Mouse (Mus musculus) adrenal gland, adult 8-10 months (tissue): Measurements from ENCODE around the gene Gm11146. TPM values are rescaled to one million over a fixed set of nuclear protein-coding genes. Genes with fewer than 3 reads are reported as not detected.

Experiments used
- DNase-seq: peaks from one replicate; pipeline ENCODE4 v3.0.0; 2022
- microRNA-seq, 2 experiments: library from miRNA; unstranded; fragments of <30 nt; microRNA quantifications; one replicate each; pipeline ENCODE4 v1.2.0; 2022
- total RNA-seq, 4 experiments: library from RNA; stranded (reverse); gene quantifications; 2 replicates each; pipeline ENCODE4 v1.2.4; 2022

Gene Gm11146
- total RNA-seq, 4 experiments from 2014 or later, result not detected

DNA sequence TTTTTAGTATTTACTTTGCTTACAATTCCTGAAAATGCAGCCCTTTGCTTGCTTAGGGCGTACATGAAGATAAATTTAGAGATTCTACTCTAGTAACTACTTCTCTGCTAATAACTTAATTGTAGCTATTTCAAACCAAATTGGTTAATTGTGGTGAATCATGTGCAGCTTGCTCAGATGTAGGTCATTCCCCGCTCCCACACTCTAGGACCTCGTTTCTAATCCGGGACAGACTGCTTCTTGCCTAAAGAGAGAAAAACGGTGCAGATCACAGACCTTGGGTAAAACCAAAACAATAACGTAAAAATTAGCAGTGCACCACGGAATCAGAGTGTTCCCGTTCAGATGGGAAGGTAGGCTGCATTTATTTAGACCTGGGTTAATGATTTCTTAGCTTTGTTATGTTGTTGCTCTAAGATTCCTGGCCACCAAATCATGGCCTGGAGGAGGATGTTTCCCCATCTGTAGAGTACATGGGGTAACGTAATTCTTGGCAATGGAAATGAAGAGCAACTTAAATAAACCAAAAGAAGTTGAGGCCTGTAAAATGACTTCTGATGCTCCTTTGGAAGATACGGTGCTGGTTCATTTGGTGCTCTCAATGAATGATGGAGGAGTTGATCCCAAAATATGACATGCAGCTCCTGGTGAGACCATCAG, 45.3 kb downstream of the Gm11146 start:
- DNase-seq, result no peak

DNA sequence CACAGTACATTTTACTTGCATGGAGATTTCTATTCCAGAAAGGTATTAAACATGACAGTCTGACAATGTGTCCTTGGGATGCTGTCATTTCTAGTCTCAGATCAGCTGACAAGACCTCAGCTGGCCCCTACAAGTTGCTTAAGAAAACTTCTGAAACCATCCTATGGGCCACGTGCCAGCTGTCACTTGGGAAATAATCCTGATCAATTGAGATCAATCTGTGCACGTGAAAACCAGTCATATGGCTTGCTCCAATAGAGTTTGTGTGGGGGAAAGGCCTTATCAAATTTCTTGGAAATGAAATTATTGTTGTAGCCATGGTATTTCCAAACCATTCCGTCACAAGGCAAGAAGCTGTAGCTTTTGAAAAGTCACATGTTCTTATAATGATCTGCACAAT, 50.8 kb downstream of the Gm11146 start:
- DNase-seq, result peak; percentile 19

Small RNA genes lying within 50 kb of the gene (microRNA-seq; reads per million reads assigned to microRNA genes)
- 139 to 214 reads per million in 2 experiments for gene Mir125b-2
- gene Mir99a, result 16,028 to 37,316 reads per million in 2 experiments
- gene Mirlet7c-1, result 452 to 462 reads per million in 2 experiments
